Mouse (Mus musculus): ENCODE measurements around the gene Pcnp. TPM values are rescaled to one million over a fixed set of nuclear protein-coding genes. Genes with fewer than 3 reads are reported as not detected.

Gene Pcnp
- polyA plus RNA-seq (2012; ENCODE audit: low replicate concordance): 11.4 and 12.4 TPM in 2 replicates

GRCm38 (mm10) chr16:56029661-56030082 is at the start of gene Pcnp:
Gene Pcnp (minus strand): TSS chr16:56029739.

DNA sequence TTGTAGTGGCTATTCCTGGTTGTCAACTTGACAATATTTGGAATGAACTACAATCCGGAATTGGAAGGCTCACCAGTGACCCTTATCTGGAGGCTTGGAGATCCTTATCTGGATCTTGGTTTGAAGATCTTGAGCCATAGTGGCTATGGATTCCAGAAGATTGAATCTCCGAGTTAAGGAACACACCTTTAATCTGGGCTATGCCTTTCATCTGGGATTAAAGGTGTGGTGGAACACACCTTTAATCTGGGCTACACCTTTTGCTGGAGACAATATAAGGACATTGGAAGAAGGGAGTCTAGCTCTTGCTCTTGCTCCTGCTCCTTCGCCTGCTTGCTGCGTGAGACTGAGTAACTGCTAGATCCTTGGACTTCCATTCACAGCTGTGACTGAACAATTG is 18.5 kb upstream of the Pcnp start, which contains the start of gene Senp7:
Senp7 (plus strand) TSS at position 301 of the 400 bp plus-strand sequence.

GRCm38 (mm10) chr16:56037138-56038010 is 7.8 kb upstream of the Pcnp start, which contains the start of gene Trmt10c:
Gene Trmt10c (minus strand): TSS chr16:56037819.

GRCm38 (mm10) chr16:55973431-55974255 is 55.9 kb downstream of the Pcnp start, which contains the start of gene Zbtb11:
Gene Zbtb11 (plus strand): TSS chr16:55973883.

DNA sequence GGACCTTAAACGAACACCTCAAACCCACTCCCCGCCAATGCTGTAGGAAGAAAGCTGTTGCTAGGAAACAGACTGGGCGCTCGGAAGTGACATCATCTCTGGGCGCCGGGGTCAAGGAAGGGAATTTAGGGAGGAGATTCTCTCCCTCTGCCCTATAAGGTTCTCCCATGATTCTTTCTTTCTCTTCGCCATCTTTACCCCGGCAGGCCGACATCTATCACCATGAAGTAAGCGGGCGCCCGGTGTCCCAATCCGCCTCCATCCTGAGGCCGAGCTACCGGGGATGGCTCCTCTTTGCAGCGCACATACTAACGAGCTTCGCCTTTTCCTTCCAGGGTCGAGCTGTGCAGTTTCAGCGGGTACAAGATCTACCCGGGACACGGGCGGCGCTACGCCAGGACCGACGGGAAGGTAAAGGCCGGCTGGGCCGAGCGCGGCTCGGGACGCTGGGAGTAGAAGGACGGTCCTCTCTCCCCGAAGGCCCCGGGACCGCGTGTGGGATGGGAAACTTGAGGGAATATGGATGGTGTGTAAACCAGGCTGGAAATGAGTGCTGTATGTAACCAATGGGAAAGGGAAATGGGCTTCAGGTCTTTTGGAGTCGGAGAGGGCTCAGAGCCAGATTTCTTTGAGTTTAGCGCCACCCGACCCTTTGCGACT is 63.2 kb downstream of the Pcnp start, which contains the start of gene Rpl24:
Rpl24 (plus strand) TSS at position 64 of the 660 bp plus-strand sequence.

Other genes starting within 250 kb of the Pcnp start
- gene Nfkbiz, start 190.8 kb downstream of the Pcnp start, polyA plus RNA-seq (2012; ENCODE audit: low replicate concordance): 3.8 and 8.4 TPM in 2 replicates
- 0.44 and 0.45 TPM in 2 replicates for gene Nxpe3, start 134.5 kb downstream of the Pcnp start, polyA plus RNA-seq (2012; ENCODE audit: low replicate concordance)
- 0.77 and 1.8 TPM in 2 replicates for gene Cep97, start 94.9 kb downstream of the Pcnp start, polyA plus RNA-seq (2012; ENCODE audit: low replicate concordance)
- gene Rpl24, start 63.5 kb downstream of the Pcnp start, polyA plus RNA-seq (2012; ENCODE audit: low replicate concordance): 31.2 and 43.8 TPM in 2 replicates
- 3.9 and 5.2 TPM in 2 replicates for gene Zbtb11, start 55.9 kb downstream of the Pcnp start, polyA plus RNA-seq (2012; ENCODE audit: low replicate concordance)
- gene Trmt10c, start 8.1 kb upstream of the Pcnp start, polyA plus RNA-seq (2012; ENCODE audit: low replicate concordance): 11.2 and 19.8 TPM in 2 replicates
- 8.4 and 10.6 TPM in 2 replicates for gene Senp7, start 18.6 kb upstream of the Pcnp start, polyA plus RNA-seq (2012; ENCODE audit: low replicate concordance)
- 0.07 TPM in 1 of 2 replicates, not detected in the other for gene Impg2, start 174.6 kb upstream of the Pcnp start, polyA plus RNA-seq (2012; ENCODE audit: low replicate concordance)

Measured in leukemia stem cell, adult 10-12 weeks (primary cell).